Mouse (Mus musculus) MEL (cell line): ENCODE measurements at regions not wholly inside any gene's neighbourhood (a gene's known extent, or its start where the extent isn't known, plus 50 kb on each side); places are given as distances from the start of the nearest gene placed in this dataset.

Experiments
- CHD1 ChIP-seq: IDR thresholded peaks from 2 replicates; pipeline ENCODE4 v1.6.1; 2012; ENCODE audit warnings: low read depth, mild to moderate bottlenecking, inconsistent platforms, low read length, improper control_type of control experiment
- CHD2 ChIP-seq: IDR thresholded peaks from 2 replicates; pipeline ENCODE4 v1.6.1; 2011; ENCODE audit warnings: low read length, improper control_type of control experiment
- CTCF ChIP-seq, 3 experiments: IDR thresholded peaks in 2 of 3; conservative IDR thresholded peaks in 1 of 3; 2 replicates each; pipeline ENCODE4 v1.5.1; 2011 to 2012; ENCODE audit warnings: low read length in 3 of 3, low read depth in 2 of 3, mild to moderate bottlenecking in 2 of 3, improper control_type of control experiment in 1 of 3, inconsistent platforms in 1 of 3, mixed read lengths in 1 of 3, moderate library complexity in 1 of 3; ENCODE audit not compliant: control insufficient read depth in 1 of 3, insufficient read depth in 1 of 3, poor library complexity in 1 of 3, severe bottlenecking in 1 of 3
- EP300 ChIP-seq, 2 experiments: IDR thresholded peaks; 2 replicates each; pipeline ENCODE4 v1.6.1; 2011; ENCODE audit warnings: improper control_type of control experiment in 2 of 2, low read length in 2 of 2, low read depth in 1 of 2, mild to moderate bottlenecking in 1 of 2
- GATA1 ChIP-seq: IDR thresholded peaks from 2 replicates; pipeline ENCODE4 v1.6.1; 2011; ENCODE audit warnings: low read depth, low read length, improper control_type of control experiment
- HCFC1 ChIP-seq: IDR thresholded peaks from 2 replicates; pipeline ENCODE4 v1.6.1; 2012; ENCODE audit warnings: low read depth, mild to moderate bottlenecking, inconsistent platforms, low read length, improper control_type of control experiment, moderate library complexity
- NRF1 ChIP-seq: IDR thresholded peaks from 2 replicates; pipeline ENCODE4 v1.6.1; 2014; ENCODE audit warnings: low read depth, mild to moderate bottlenecking, inconsistent platforms, low read length, improper control_type of control experiment, moderate library complexity; ENCODE audit not compliant: poor library complexity, insufficient read depth, severe bottlenecking
- POLR2A ChIP-seq, 2 experiments: IDR thresholded peaks; 2 replicates each; pipeline ENCODE4 v1.6.1; 2011 to 2012; ENCODE audit warnings: low read length in 2 of 2, mild to moderate bottlenecking in 2 of 2, control low read depth in 1 of 2, improper control_type of control experiment in 1 of 2, low read depth in 1 of 2, moderate library complexity in 1 of 2; ENCODE audit not compliant: control insufficient read depth in 1 of 2, insufficient read depth in 1 of 2, poor library complexity in 1 of 2
- RCOR1 ChIP-seq: IDR thresholded peaks from 2 replicates; pipeline ENCODE4 v1.6.1; 2012; ENCODE audit warnings: low read depth, mild to moderate bottlenecking, inconsistent platforms, low read length, improper control_type of control experiment
- SMC3 ChIP-seq: IDR thresholded peaks from 2 replicates; pipeline ENCODE4 v1.6.1; 2011; ENCODE audit warnings: low read depth, low read length, improper control_type of control experiment
- USF1 ChIP-seq: IDR thresholded peaks from 2 replicates; pipeline ENCODE4 v1.6.1; 2014; ENCODE audit warnings: low read depth, mild to moderate bottlenecking, inconsistent platforms, low read length, improper control_type of control experiment, moderate library complexity
- ZC3H11A ChIP-seq: IDR thresholded peaks from 2 replicates; pipeline ENCODE4 v1.6.1; 2012; ENCODE audit warnings: low read depth, mild to moderate bottlenecking, inconsistent platforms, low read length, improper control_type of control experiment

DNA sequence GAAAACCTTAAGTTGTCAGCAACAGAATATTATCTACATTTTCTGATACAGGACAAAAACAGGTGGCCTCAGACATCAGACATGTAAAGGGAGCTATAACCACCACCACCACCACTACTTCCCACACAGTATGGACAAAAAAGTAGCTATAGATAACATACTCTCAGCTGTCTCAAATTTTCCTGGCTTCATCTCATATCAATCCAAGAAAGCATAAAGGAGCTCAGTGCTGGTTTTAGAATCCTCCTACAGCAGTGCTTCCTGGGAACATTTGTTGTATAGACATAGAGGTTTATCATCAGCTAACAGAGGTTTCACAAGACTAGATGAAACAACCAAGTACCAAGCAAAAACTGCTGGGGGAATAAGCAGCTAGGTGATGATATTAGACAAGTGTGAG lies 213.3 kb downstream of the Snca start:
- TF ChIP-seq CTCF (IDR thresholded peaks at IDR 0.05 in 2 of 3, conservative IDR thresholded peaks at IDR 0.05 in 1 of 3; ENCODE audit: control insufficient read depth in 1 of 3, insufficient read depth in 1 of 3, low read depth in 2 of 3, low read length in 3 of 3, poor library complexity in 1 of 3, severe bottlenecking in 1 of 3) (no peak), CHD1 (no peak), ZC3H11A (no peak), SMC3 (no peak), CHD2 (no peak), POLR2A (IDR thresholded peaks at IDR 0.05; ENCODE audit: control insufficient read depth in 1 of 2, insufficient read depth in 1 of 2, low read depth in 1 of 2, low read length in 2 of 2, poor library complexity in 1 of 2) (no peak), RCOR1 (no peak), GATA1 (no peak), NRF1 (no peak), USF1 (no peak), EP300 (IDR thresholded peaks at IDR 0.05; ENCODE audit: low read depth in 1 of 2, low read length in 2 of 2) (no peak), HCFC1 (no peak)
